Mouse (Mus musculus): ENCODE results near the gene Syn3.

Syn3 gene

GRCm38 (mm10) chr10:86277327-86277726, 221.4 kb downstream of the Syn3 start:
- DNase-seq (ENCODE audit: low read depth): no peak

GRCm38 (mm10) chr10:86275585-86275984, 223.1 kb downstream of the Syn3 start:
- no peak for DNase-seq (ENCODE audit: low read depth)

GRCm38 (mm10) chr10:86273410-86274191, 225.1 kb downstream of the Syn3 start:
- no peak for DNase-seq (ENCODE audit: low read depth)

GRCm38 (mm10) chr10:86272826-86273225, 225.9 kb downstream of the Syn3 start:
- no peak for DNase-seq (ENCODE audit: low read depth)

- no peak for DNase-seq (ENCODE audit: low read depth)
Measured at GRCm38 (mm10) chr10:86270254-86270653, 228.4 kb downstream of the Syn3 start.

GRCm38 (mm10) chr10:86264618-86265017, 234.1 kb downstream of the Syn3 start:
- no peak for DNase-seq (ENCODE audit: low read depth)

- no peak for DNase-seq (ENCODE audit: low read depth)
Measured at GRCm38 (mm10) chr10:86261725-86262124, 237.0 kb downstream of the Syn3 start.

GRCm38 (mm10) chr10:86258992-86259391, 239.7 kb downstream of the Syn3 start:
- DNase-seq (ENCODE audit: low read depth): no peak

GRCm38 (mm10) chr10:86258046-86258445, 240.7 kb downstream of the Syn3 start:
- no peak for DNase-seq (ENCODE audit: low read depth)

GRCm38 (mm10) chr10:86257045-86257444, 241.7 kb downstream of the Syn3 start:
- no peak for DNase-seq (ENCODE audit: low read depth)

GRCm38 (mm10) chr10:86256221-86256620, 242.5 kb downstream of the Syn3 start:
- no peak for DNase-seq (ENCODE audit: low read depth)

GRCm38 (mm10) chr10:86250149-86250922, 248.4 kb downstream of the Syn3 start:
- no peak for DNase-seq (ENCODE audit: low read depth)

GRCm38 (mm10) chr10:86249283-86249682, 249.4 kb downstream of the Syn3 start:
- no peak for DNase-seq (ENCODE audit: low read depth)

GRCm38 (mm10) chr10:86248807-86249206, 249.9 kb downstream of the Syn3 start:
- DNase-seq (ENCODE audit: low read depth): no peak

GRCm38 (mm10) chr10:86248131-86248740, 250.5 kb downstream of the Syn3 start:
- DNase-seq (ENCODE audit: low read depth): no peak

- DNase-seq (ENCODE audit: low read depth): no peak
Measured at GRCm38 (mm10) chr10:86245396-86245795, 253.3 kb downstream of the Syn3 start.

GRCm38 (mm10) chr10:86243525-86243924, 255.2 kb downstream of the Syn3 start:
- no peak for DNase-seq (ENCODE audit: low read depth)

GRCm38 (mm10) chr10:86242721-86243120, 256.0 kb downstream of the Syn3 start:
- no peak for DNase-seq (ENCODE audit: low read depth)

- DNase-seq (ENCODE audit: low read depth): no peak
Measured at GRCm38 (mm10) chr10:86230006-86230405, 268.7 kb downstream of the Syn3 start.

GRCm38 (mm10) chr10:86225480-86225879, 273.2 kb downstream of the Syn3 start:
- DNase-seq (ENCODE audit: low read depth): no peak

GRCm38 (mm10) chr10:86218984-86219383, 279.7 kb downstream of the Syn3 start:
- no peak for DNase-seq (ENCODE audit: low read depth)

- DNase-seq (ENCODE audit: low read depth): no peak
Measured at GRCm38 (mm10) chr10:86216836-86217235, 281.9 kb downstream of the Syn3 start.

- DNase-seq (ENCODE audit: low read depth): no peak
Measured at GRCm38 (mm10) chr10:86212062-86212461, 286.6 kb downstream of the Syn3 start.
